Mouse (Mus musculus): ENCODE results near the gene Fam129c. TPM values are rescaled to one million over a fixed set of nuclear protein-coding genes. Genes with fewer than 3 reads are reported as not detected.
A peak's percentile ranks its signal among the peaks of the same experiment; 100 is the strongest.

Fam129c gene
- polyA plus RNA-seq, 1 experiment from 2014 or later: 4.1 TPM

GRCm38 (mm10) chr8:71604021-71604420 lies 6.6 kb downstream of the Fam129c start:
- ATAC-seq: no peak
- H3K9me3 ChIP-seq (replicated peaks; ENCODE audit: control insufficient read depth, low read length): no peaks in the 10 kb centered on the region
- H3K4me1 ChIP-seq (ENCODE audit: control insufficient read depth, insufficient read depth, low read length): no peaks in the 10 kb centered on the region; the same call in 1 of the 2 replicates
- no peak for DNase-seq (ENCODE audit: low spot score)
- H3K4me2 ChIP-seq (ENCODE audit: low read length): no peak overlapping the region
- no peak overlapping the region; the same call in 1 of the 2 replicates for H3K9ac ChIP-seq (ENCODE audit: low read length)
- no peaks in the 10 kb centered on the region for H3K36me3 ChIP-seq (ENCODE audit: control insufficient read depth, insufficient read depth, low read length)
- H3K27ac ChIP-seq (ENCODE audit: low read depth, low read length): no peak overlapping the region
- H3K27me3 ChIP-seq (replicated peaks; ENCODE audit: control insufficient read depth, insufficient read depth, low read length): peaks cover 30% of the 10 kb centered on the region
- WGBS: 54% methylated on average over 7 of the region's 7 CpGs
- H3K4me3 ChIP-seq (ENCODE audit: low read depth, low read length): no peak overlapping the region

- ATAC-seq (peak; percentile 99), DNase-seq (ENCODE audit: low spot score) (peak; percentile 100)
- Histone ChIP-seq H3K9me3 (replicated peaks; ENCODE audit: control insufficient read depth, low read length) (no peaks in the 10 kb centered on the region), H3K9ac (ENCODE audit: low read length) (peak within 1 kb of the TSS; percentile 79), H3K4me1 (ENCODE audit: control insufficient read depth, insufficient read depth, low read length) (peaks cover 7% of the 10 kb centered on the region), H3K4me2 (ENCODE audit: low read length) (peak within 1 kb of the TSS; percentile 63), H3K36me3 (ENCODE audit: control insufficient read depth, insufficient read depth, low read length) (peaks cover 30% of the 10 kb centered on the region), H3K4me3 (ENCODE audit: low read depth, low read length) (peak within 1 kb of the TSS; percentile 84), H3K27ac (ENCODE audit: low read depth, low read length) (peak within 1 kb of the TSS; percentile 86), H3K27me3 (replicated peaks; ENCODE audit: control insufficient read depth, insufficient read depth, low read length) (no peaks in the 10 kb centered on the region)
- WGBS: under 1% methylated on average over 82 of the region's 82 CpGs
These were observed 13.6 kb downstream of the Fam129c start, which contains the start of gene Colgalt1 for GRCm38 (mm10) chr8:71610822-71611651. TSS of gene Colgalt1 (plus strand) at chr8:71610998.

- DNase-seq (ENCODE audit: low spot score): no peak
- ATAC-seq: no peak
- no peaks in the 10 kb centered on the region for H3K9me3 ChIP-seq (replicated peaks; ENCODE audit: control insufficient read depth, low read length)
- H3K4me1 ChIP-seq (ENCODE audit: control insufficient read depth, insufficient read depth, low read length): peaks cover 7% of the 10 kb centered on the region
- WGBS: 39% methylated on average over 5 of the region's 5 CpGs
- no peaks in the 10 kb centered on the region for H3K27me3 ChIP-seq (replicated peaks; ENCODE audit: control insufficient read depth, insufficient read depth, low read length)
- H3K36me3 ChIP-seq (ENCODE audit: control insufficient read depth, insufficient read depth, low read length): peaks cover 38% of the 10 kb centered on the region
- H3K27ac ChIP-seq (ENCODE audit: low read depth, low read length): no peak overlapping the region
- peak overlapping the region; percentile 84 for H3K4me3 ChIP-seq (ENCODE audit: low read depth, low read length)
- H3K9ac ChIP-seq (ENCODE audit: low read length): peak overlapping the region; percentile 79
- peak overlapping the region; percentile 63 for H3K4me2 ChIP-seq (ENCODE audit: low read length)
These were observed 14.7 kb downstream of the Fam129c start for GRCm38 (mm10) chr8:71612141-71612540.

GRCm38 (mm10) chr8:71613418-71613817 lies 16.0 kb downstream of the Fam129c start:
- Histone ChIP-seq H3K27me3 (replicated peaks; ENCODE audit: control insufficient read depth, insufficient read depth, low read length) (no peaks in the 10 kb centered on the region), H3K4me2 (ENCODE audit: low read length) (no peak overlapping the region), H3K4me3 (ENCODE audit: low read depth, low read length) (no peak overlapping the region), H3K27ac (ENCODE audit: low read depth, low read length) (no peak overlapping the region), H3K4me1 (ENCODE audit: control insufficient read depth, insufficient read depth, low read length) (peaks cover 7% of the 10 kb centered on the region), H3K9me3 (replicated peaks; ENCODE audit: control insufficient read depth, low read length) (no peaks in the 10 kb centered on the region), H3K36me3 (ENCODE audit: control insufficient read depth, insufficient read depth, low read length) (peaks cover 51% of the 10 kb centered on the region), H3K9ac (ENCODE audit: low read length) (no peak overlapping the region)
- ATAC-seq (no peak), DNase-seq (ENCODE audit: low spot score) (no peak)
- WGBS: 72% methylated on average over 4 of the region's 4 CpGs

GRCm38 (mm10) chr8:71619786-71620185 lies 22.3 kb downstream of the Fam129c start:
- Histone ChIP-seq H3K9me3 (replicated peaks; ENCODE audit: control insufficient read depth, low read length) (no peaks in the 10 kb centered on the region), H3K36me3 (ENCODE audit: control insufficient read depth, insufficient read depth, low read length) (peaks cover 85% of the 10 kb centered on the region), H3K4me3 (ENCODE audit: low read depth, low read length) (no peak overlapping the region), H3K9ac (ENCODE audit: low read length) (no peak overlapping the region), H3K4me1 (ENCODE audit: control insufficient read depth, insufficient read depth, low read length) (no peaks in the 10 kb centered on the region), H3K27ac (ENCODE audit: low read depth, low read length) (no peak overlapping the region), H3K4me2 (ENCODE audit: low read length) (no peak overlapping the region), H3K27me3 (replicated peaks; ENCODE audit: control insufficient read depth, insufficient read depth, low read length) (no peaks in the 10 kb centered on the region)
- DNase-seq (ENCODE audit: low spot score) (no peak), ATAC-seq (no peak)
- WGBS: 96% methylated on average over 2 of the region's 2 CpGs

- Histone ChIP-seq H3K9me3 (replicated peaks; ENCODE audit: control insufficient read depth, low read length) (no peaks in the 10 kb centered on the region), H3K27ac (ENCODE audit: low read depth, low read length) (no peak overlapping the region), H3K27me3 (replicated peaks; ENCODE audit: control insufficient read depth, insufficient read depth, low read length) (peaks cover 2% of the 10 kb centered on the region), H3K4me3 (ENCODE audit: low read depth, low read length) (no peak overlapping the region), H3K4me2 (ENCODE audit: low read length) (no peak overlapping the region), H3K36me3 (ENCODE audit: control insufficient read depth, insufficient read depth, low read length) (peaks cover 54% of the 10 kb centered on the region), H3K9ac (ENCODE audit: low read length) (no peak overlapping the region), H3K4me1 (ENCODE audit: control insufficient read depth, insufficient read depth, low read length) (peaks cover 13% of the 10 kb centered on the region)
- ATAC-seq: no peak
- 75% methylated on average over 1 of the region's 1 CpGs for WGBS
- DNase-seq (ENCODE audit: low spot score): no peak
These were observed 27.6 kb downstream of the Fam129c start for GRCm38 (mm10) chr8:71625088-71625487.

- DNase-seq (ENCODE audit: low spot score): no peak
- Histone ChIP-seq H3K9me3 (replicated peaks; ENCODE audit: control insufficient read depth, low read length) (no peaks in the 10 kb centered on the region), H3K27me3 (replicated peaks; ENCODE audit: control insufficient read depth, insufficient read depth, low read length) (peaks cover 6% of the 10 kb centered on the region), H3K4me3 (ENCODE audit: low read depth, low read length) (no peak overlapping the region), H3K27ac (ENCODE audit: low read depth, low read length) (no peak overlapping the region), H3K9ac (ENCODE audit: low read length) (no peak overlapping the region), H3K4me2 (ENCODE audit: low read length) (no peak overlapping the region), H3K4me1 (ENCODE audit: control insufficient read depth, insufficient read depth, low read length) (peaks cover 13% of the 10 kb centered on the region), H3K36me3 (ENCODE audit: control insufficient read depth, insufficient read depth, low read length) (peaks cover 40% of the 10 kb centered on the region)
- no peak for ATAC-seq
- WGBS: 76% methylated on average over 9 of the region's 9 CpGs
These were observed 29.3 kb downstream of the Fam129c start for GRCm38 (mm10) chr8:71626753-71627152.

- no peak overlapping the region for H3K4me3 ChIP-seq (ENCODE audit: low read depth, low read length)
- no peak overlapping the region for H3K4me2 ChIP-seq (ENCODE audit: low read length)
- no peak for DNase-seq (ENCODE audit: low spot score)
- no peaks in the 10 kb centered on the region for H3K9me3 ChIP-seq (replicated peaks; ENCODE audit: control insufficient read depth, low read length)
- peaks cover 13% of the 10 kb centered on the region for H3K4me1 ChIP-seq (ENCODE audit: control insufficient read depth, insufficient read depth, low read length)
- H3K9ac ChIP-seq (ENCODE audit: low read length): no peak overlapping the region
- H3K36me3 ChIP-seq (ENCODE audit: control insufficient read depth, insufficient read depth, low read length): peaks cover 32% of the 10 kb centered on the region
- no peak overlapping the region for H3K27ac ChIP-seq (ENCODE audit: low read depth, low read length)
- H3K27me3 ChIP-seq (replicated peaks; ENCODE audit: control insufficient read depth, insufficient read depth, low read length): peaks cover 6% of the 10 kb centered on the region
- no peak for ATAC-seq
- 52% methylated on average over 9 of the region's 9 CpGs for WGBS
These were observed 30.0 kb downstream of the Fam129c start for GRCm38 (mm10) chr8:71627265-71628099.
